Mouse (Mus musculus) thymus, postnatal 36 days (tissue): ENCODE measurements around the gene Esp24.
"Not testable (repeated sequence)": the region's sequence is repeated elsewhere in the genome, so short reads cannot be mapped to it uniquely, and the experiment has no call there.

ENCODE experiments used
- DNase-seq, 2 experiments: peaks; one replicate each; pipeline ENCODE4 v3.0.0; 2022; ENCODE audit warnings: mixed read lengths in 2 of 2

Gene Esp24

DNA sequence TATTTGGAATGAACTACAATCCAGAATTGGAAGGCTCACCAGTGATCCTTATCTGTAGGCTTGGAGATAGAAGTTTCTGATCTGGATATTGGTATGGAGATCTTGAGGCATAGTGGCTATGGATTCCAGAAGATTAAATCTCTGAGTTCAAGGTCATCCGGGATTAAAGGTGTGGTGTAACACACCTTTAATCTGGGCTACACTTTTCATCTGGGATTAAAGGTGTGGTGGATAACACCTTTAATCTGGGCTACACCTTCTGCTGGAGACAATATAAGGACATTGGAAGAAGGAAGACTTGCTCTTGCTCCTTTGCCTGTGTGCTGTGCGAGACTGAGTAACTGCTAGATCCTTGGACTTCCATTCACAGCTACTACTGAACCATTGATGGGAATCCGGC is at the start of gene Esp24:
TSS of gene Esp24 (plus strand) at position 301 of the 400 bp plus-strand sequence.
- not testable (repeated sequence) for DNase-seq

DNA sequence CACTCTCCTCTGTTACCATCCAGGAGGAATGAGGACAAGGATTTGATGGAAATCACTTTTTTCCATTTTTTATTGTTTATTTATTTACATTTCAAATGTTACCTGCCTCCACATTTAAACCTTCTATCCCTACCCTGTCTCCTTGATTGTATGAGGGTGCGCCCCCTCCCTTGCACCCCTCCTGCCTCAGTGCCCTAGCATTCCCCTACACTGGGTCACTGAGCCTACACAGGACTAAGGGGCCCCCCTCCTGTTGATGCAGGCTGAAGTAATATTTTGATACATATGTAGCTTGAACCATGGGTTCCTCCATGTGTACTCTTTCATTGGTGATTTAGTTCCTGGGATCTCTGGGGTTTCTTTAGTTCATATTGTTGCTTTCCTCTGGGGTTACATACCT is 26.6 kb upstream of the Esp24 start:
- DNase-seq: no peak

- no peak for DNase-seq
Measured at GRCm38 (mm10) chr17:39010675-39011638, 25.5 kb upstream of the Esp24 start.

DNA sequence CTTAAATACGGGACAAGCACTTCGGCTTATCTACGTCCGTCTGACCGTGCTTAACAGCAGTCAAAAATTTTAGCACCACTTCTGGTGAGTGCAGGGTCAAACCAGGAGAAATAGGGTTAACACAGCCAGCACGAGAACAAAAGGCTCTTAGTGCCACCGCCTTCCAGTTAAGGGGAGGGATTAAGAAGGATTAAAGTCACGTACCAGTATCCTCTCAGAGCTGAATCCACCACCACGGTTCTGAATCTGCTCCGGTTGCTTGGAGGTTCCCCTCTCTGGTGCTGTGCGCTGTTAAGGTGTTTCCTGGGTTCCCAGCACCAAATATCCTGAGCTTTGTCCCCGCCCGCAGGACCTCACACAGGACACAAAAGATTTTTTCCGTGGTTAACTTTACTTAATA is 19.3 kb upstream of the Esp24 start:
- no peak for DNase-seq

DNA sequence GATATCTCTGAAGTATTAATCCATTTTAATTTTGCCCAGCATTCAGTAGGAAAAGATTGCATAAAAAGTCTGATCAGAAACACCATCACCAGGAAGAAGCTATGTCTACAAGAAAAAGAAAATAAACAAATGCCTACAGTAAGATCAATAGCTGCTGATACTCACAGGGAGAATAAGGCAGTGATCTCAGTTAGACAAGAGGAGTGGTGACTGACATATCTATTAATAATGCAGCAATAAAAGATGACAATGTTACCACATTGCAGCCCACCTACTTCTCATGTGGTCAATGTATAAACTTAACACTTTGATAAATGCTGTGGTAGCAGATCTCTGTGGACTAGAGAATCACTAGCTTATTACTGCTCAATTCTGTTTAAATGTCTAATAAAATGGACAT is 6.7 kb downstream of the Esp24 start, which contains the start of gene Gm21903:
TSS of gene Gm21903 (minus strand) at position 101 of the 400 bp plus-strand sequence.
- DNase-seq: no peak

DNA sequence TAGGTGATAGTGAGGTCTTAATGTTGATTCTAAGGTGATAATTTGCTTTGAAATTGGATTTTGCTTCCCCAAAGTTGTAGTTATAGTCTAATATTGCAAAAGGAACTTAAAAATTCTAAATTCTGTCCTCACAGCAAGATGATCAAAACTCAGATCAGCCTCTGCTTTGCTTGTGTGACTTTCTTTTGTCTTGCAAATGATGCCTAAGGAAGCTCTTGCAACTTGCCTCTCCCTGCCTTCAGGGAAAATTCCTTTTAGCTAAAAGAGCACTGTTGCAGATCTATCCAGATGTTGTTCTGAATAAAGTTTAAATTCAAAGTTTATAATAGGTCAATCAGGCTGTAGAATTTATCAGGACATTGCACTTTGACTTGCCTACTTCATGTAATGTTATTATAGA is 27.1 kb downstream of the Esp24 start:
- DNase-seq: no peak

- no peak for DNase-seq
Measured at GRCm38 (mm10) chr17:39076937-39077336, 40.4 kb downstream of the Esp24 start, which contains the start of gene Esp23. Esp23 (minus strand) TSS chr17:39077037.
